Mouse (Mus musculus) megakaryocyte-erythroid progenitor cell, adult 5-6 weeks (primary cell): ENCODE results near the gene Soat1. TPM values are rescaled to one million over a fixed set of nuclear protein-coding genes. Genes with fewer than 3 reads are reported as not detected.

ENCODE experiments used
- total RNA-seq, 2 experiments: library from RNA; stranded (forward) in 1 of 2; stranded (reverse) in 1 of 2; fragments of 200-1000, 215-1000 nt in 1 of 2; fragments of >200 nt in 1 of 2; fragmentation: Nextera tagmentation in 1 of 2; gene quantifications; 2 replicates each; pipeline ENCODE4 v1.2.3; 2014 to 2017

The Soat1 gene
- total RNA-seq, 2 experiments from 2014 or later = 0.22 to 1.4 TPM

Other genes starting within 250 kb of the Soat1 start
- gene Tdrd5, start 170.7 kb downstream of the Soat1 start, total RNA-seq (2014; fragmentation: Nextera tagmentation) = not detected in 2 replicates
- not detected in 2 replicates for gene Tdrd5, start 170.7 kb downstream of the Soat1 start, total RNA-seq (2017)
- not detected in 2 replicates for gene Nphs2, start 163.6 kb downstream of the Soat1 start, total RNA-seq (2014; fragmentation: Nextera tagmentation)
- not detected in 2 replicates for gene Nphs2, start 163.6 kb downstream of the Soat1 start, total RNA-seq (2017)
- gene Gm2000, start 108.3 kb downstream of the Soat1 start, total RNA-seq (2014; fragmentation: Nextera tagmentation) = 2,229 and 2,448 TPM in 2 replicates
- gene Gm2000, start 108.3 kb downstream of the Soat1 start, total RNA-seq (2017) = 2,854 and 4,203 TPM in 2 replicates
- gene Axdnd1, start 53.2 kb downstream of the Soat1 start, total RNA-seq (2014; fragmentation: Nextera tagmentation) = not detected in 2 replicates
- 0.80 TPM in 1 of 2 replicates, not detected in the other for gene Axdnd1, start 53.2 kb downstream of the Soat1 start, total RNA-seq (2017)
- gene Gm10031, start 49.7 kb upstream of the Soat1 start, total RNA-seq (2014; fragmentation: Nextera tagmentation) = 3.8 and 7.9 TPM in 2 replicates
- 17.0 and 19.5 TPM in 2 replicates for gene Gm10031, start 49.7 kb upstream of the Soat1 start, total RNA-seq (2017)
- gene Abl2, start 84.5 kb upstream of the Soat1 start, total RNA-seq (2014; fragmentation: Nextera tagmentation) = 14.2 and 14.6 TPM in 2 replicates
- 15.2 and 18.5 TPM in 2 replicates for gene Abl2, start 84.5 kb upstream of the Soat1 start, total RNA-seq (2017)
- 7.4 and 10.8 TPM in 2 replicates for gene Tor3a, start 200.0 kb upstream of the Soat1 start, total RNA-seq (2014; fragmentation: Nextera tagmentation)
- 2.3 and 7.7 TPM in 2 replicates for gene Tor3a, start 200.0 kb upstream of the Soat1 start, total RNA-seq (2017)
- 24.9 and 35.7 TPM in 2 replicates for gene Fam20b, start 244.8 kb upstream of the Soat1 start, total RNA-seq (2014; fragmentation: Nextera tagmentation)
- gene Fam20b, start 244.8 kb upstream of the Soat1 start, total RNA-seq (2017) = 41.1 and 46.9 TPM in 2 replicates